Mouse (Mus musculus) frontal cortex, adult (tissue): ENCODE results near the gene Lcp1.
"Not testable (repeated sequence)": the region's sequence is repeated elsewhere in the genome, so short reads cannot be mapped to it uniquely, and the experiment has no call there.

Experiments
- ATAC-seq: cut with Nextera tagmentation; 2 replicates; pipeline ENCODE4 v1.9.2; 2017; ENCODE audit warnings: mild to moderate bottlenecking, moderate library complexity, mixed read lengths; ENCODE audit not compliant: low TSS enrichment

The Lcp1 gene

DNA sequence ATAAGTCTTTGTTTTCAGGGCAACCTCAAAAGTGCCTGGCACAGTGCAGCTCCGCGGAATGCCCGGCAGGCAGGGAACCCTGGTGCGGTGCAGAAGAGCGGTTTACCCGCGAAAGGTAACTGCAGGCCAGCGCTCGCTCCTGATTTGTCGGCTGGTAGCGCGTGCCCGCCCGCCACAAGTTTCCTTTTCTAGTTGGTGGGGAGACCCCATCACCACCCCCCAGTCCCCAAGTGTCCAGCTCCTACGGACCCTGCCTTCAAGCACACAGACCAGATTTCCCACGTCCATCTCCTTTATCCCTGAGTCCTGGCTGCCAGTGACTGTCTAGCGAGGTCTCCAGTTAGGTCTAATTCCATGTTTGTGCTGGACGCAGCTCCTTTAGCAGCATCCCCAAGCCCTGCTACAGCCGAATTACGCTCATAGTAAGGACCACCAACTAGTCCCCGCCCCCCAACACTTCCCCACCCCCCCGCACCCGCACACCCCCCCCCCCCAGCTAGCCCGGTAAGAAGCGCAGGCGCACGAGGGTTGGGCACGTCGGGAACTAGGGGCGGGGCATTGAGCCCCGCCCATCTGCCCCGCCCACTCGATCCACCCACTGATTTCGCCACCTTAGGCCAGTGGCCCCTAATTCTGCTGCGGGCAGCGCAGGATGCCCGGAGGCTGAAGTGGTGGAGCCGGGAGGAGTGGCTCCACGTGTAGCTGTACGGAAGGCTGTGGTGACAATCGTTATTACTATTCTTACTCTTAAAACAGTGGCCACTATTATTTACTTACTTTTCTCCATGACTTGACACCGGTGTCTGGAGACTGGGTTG is at the start of gene Lcp1, which contains the start of gene Lrrc63:
TSS of gene Lcp1 (plus strand) at position 601 of the 818 bp plus-strand sequence.
TSS of gene Lrrc63 (minus strand) at position 381 of the 818 bp plus-strand sequence.
- peak; percentile 72 for ATAC-seq

GRCm38 (mm10) chr14:75102956-75103355 is 27.9 kb upstream of the Lcp1 start:
- no peak for ATAC-seq

- no peak for ATAC-seq
Observed at GRCm38 (mm10) chr14:75121658-75122057, 9.2 kb upstream of the Lcp1 start.

GRCm38 (mm10) chr14:75131324-75131935 is 529 bp downstream of the Lcp1 start:
- peak; percentile 36 for ATAC-seq

- ATAC-seq, result no peak
Observed at GRCm38 (mm10) chr14:75136119-75136966, 5.4 kb downstream of the Lcp1 start.

- ATAC-seq, result no peak
Observed at GRCm38 (mm10) chr14:75138503-75138902, 7.6 kb downstream of the Lcp1 start.

DNA sequence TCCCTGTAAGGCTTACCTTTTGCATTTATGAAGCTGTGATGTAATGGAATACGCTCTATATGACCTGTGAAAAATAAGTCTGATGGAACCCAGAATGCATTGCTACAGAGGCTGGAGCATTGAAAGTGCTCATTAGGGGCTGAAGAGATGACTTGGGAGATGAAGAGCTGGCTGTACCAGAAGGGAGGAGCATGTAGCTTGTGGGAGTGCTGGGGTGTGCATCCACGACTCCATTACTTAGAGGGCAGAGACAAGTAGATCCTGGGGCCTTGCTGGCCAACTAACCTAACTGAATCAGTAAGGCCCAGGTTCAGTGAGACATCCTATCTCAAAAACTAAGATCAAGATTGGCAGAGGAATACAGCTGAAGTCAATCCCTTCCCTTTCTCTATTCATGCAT is 8.3 kb downstream of the Lcp1 start:
- no peak for ATAC-seq

GRCm38 (mm10) chr14:75147706-75148105 is 16.8 kb downstream of the Lcp1 start:
- not testable (repeated sequence) for ATAC-seq

GRCm38 (mm10) chr14:75148229-75148628 is 17.3 kb downstream of the Lcp1 start:
- no peak for ATAC-seq

DNA sequence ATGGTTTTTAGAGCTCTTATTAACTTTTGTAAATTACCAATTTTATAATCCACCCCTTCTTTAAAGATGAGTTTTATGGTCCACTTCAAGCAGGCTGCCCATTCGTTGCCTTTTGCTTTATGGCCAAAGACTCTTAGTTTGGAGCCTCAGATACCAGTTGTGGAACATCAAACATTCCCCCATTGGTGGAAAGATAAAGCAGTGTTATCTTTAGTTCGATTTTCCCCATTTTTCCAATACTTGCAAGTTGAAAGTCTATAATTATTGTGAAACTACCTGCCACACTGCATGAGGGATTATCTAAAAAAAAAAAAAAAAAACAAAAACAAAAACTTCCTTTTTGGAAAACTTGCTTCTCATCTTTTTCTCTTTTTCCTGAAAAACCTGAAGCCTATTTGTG is 19.8 kb downstream of the Lcp1 start:
- ATAC-seq, result no peak

DNA sequence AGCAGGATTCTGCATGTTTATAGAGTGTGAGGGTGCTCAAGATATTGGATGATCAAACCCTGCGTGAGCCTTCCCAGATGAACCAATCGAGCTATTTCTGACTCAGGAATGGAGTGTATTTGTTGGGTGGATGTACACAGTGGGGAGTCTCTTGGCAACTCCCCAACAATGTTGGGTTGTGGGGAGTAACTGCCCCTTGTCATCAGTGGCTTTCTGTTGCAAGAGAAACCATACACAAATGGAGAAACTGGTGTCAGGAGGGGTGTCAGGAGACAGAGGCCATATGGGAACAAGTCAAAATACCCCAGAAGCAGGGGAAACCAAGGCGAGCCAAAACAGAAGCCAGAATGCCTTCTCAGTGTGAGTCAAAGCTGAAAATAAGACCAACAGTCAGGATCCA is 20.2 kb downstream of the Lcp1 start:
- ATAC-seq, result no peak

DNA sequence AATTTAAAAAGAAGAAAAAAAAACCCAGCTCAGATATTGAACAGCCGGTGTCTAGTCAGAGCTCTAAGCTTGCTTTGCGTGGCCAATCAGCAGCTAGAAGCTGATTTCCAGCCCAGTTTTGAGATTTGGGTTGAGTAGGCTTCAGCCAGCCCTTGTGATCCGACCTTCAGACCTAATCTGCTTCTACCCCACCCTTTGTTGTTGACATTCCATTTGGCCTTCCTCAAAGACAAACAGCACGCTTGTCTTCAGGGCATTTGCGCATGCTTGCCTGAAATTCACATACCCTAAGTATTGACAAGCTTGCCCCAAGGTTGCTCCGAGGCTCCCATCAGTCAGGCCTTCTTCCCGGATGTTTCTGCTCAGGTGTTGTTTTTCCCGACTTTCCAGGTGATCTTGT is 23.6 kb downstream of the Lcp1 start:
- no peak for ATAC-seq

DNA sequence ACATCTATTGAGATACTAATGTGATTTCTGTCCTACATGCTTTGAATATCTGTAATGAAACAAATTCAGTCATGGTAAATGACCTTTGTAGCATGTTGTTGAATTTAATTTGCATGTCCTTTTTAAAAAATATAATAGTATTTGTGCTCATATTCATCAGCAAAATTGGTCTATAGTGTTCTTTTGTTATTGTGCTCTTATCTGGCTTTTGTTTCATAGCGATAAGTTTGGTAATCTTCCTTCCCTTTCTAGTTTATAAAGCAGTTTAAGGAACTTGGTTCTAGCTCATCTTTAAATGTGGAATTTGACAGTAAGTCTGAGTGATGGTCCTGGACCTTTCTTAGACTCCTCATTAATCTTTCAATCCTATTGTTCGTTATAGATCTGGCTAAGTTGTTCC is 28.5 kb downstream of the Lcp1 start:
- no peak for ATAC-seq

GRCm38 (mm10) chr14:75163866-75164265 is 33.0 kb downstream of the Lcp1 start:
- no peak for ATAC-seq

GRCm38 (mm10) chr14:75164345-75164744 is 33.4 kb downstream of the Lcp1 start:
- no peak for ATAC-seq

- no peak for ATAC-seq
Observed at GRCm38 (mm10) chr14:75165574-75166131, 34.8 kb downstream of the Lcp1 start.

GRCm38 (mm10) chr14:75168501-75168900 is 37.6 kb downstream of the Lcp1 start:
- ATAC-seq, result no peak

- ATAC-seq, result no peak
Observed at GRCm38 (mm10) chr14:75170546-75170945, 39.6 kb downstream of the Lcp1 start.

DNA sequence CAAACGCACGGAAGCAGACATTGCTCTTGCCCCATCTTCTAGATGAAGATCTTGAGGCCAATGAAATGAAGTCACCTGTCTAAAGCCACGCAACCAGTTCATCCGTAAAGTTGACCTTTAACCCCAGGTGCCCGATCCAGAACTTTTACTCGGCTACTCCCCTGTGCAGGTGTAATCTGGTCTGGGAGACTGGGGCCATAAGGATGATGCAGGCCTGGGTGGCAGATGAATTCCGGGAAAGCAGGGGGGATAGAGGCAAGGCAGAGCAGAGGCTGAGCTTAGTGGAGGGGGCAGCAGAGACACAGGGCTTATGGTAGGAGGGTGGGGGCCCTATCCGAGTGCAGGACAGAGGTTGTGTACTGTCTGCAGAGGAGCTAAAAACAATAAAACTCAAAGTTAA is 43.4 kb downstream of the Lcp1 start:
- ATAC-seq, result no peak

- ATAC-seq, result 0 out of 2 replicates have a peak, but pooled peaks have one; percentile 24
Observed at GRCm38 (mm10) chr14:75174731-75175555, 44.0 kb downstream of the Lcp1 start.

GRCm38 (mm10) chr14:75175781-75176180 is 44.9 kb downstream of the Lcp1 start:
- no peak for ATAC-seq
